Mouse (Mus musculus) bone marrow macrophage, adult 2 months (primary cell): ENCODE data around the gene Tfpi.

Experiments used
- CTCF ChIP-seq: IDR thresholded peaks from 2 replicates; pipeline ENCODE4 v1.5.1; 2012; ENCODE audit warnings: low read depth, mild to moderate bottlenecking, low read length, moderate library complexity
- POLR2A ChIP-seq: IDR thresholded peaks from 2 replicates; pipeline ENCODE4 v1.6.1; 2012; ENCODE audit warnings: mild to moderate bottlenecking, low read depth, low read length, borderline replicate concordance

- TF ChIP-seq CTCF (no peak), POLR2A (no peak)
These were observed 43.0 kb upstream of the Tfpi start for GRCm38 (mm10) chr2:84519514-84520067.
